ENCODE assay signal across 22 mouse cellular contexts in the genomic region with DNA sequence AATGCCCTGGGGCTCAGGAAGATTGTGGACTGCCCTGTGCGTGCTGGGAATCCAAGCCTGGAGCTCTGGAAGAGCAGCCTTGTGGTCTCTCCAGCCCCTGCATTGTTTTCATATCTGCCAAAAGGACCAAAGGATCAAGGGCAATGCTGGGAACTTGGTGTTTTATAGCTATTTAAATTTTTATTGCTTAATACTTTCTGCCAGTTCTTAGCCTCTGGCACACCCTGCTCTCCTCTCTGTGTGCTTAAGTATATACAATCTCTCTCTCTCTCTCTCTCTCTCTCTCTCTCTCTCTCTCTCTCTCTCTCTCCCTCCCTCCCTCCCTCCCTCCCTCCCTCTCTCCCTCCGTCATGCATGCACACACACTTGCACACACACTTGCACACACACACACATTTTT.
"Had no signal": no experiment of that assay in that cellular context is flagged by ENCODE, and none has a peak within 500 bp of the region (broad histone marks: within the 10 kb centered on the region; RNA-seq: fewer than 3 reads in every experiment).

No protein-coding gene starts in this region.

- H3K4me3 ChIP-seq: left cerebral cortex, adult 2 months; limb, embryonic 13.5 days; liver, embryonic 12.5 days; liver, embryonic 15.5 days; lung, embryonic 15.5 days; megakaryocyte, embryonic 14.5 days; neural tube, embryonic 13.5 days had no signal

- ATAC-seq: liver, embryonic 12.5 days had no signal

- H3K4me2 ChIP-seq: limb, embryonic 13.5 days; liver, embryonic 12.5 days; liver, embryonic 15.5 days; lung, embryonic 15.5 days; midbrain, embryonic 11.5 days; neural tube, embryonic 13.5 days had no signal

- H3K9ac ChIP-seq: limb, embryonic 13.5 days; liver, embryonic 12.5 days; liver, embryonic 15.5 days; lung, embryonic 15.5 days; neural tube, embryonic 13.5 days had no signal

- H3K27me3 ChIP-seq: limb, embryonic 13.5 days; liver, embryonic 12.5 days; liver, embryonic 15.5 days; lung, embryonic 15.5 days; megakaryocyte, embryonic 14.5 days; neural tube, embryonic 13.5 days had no signal

- DNase-seq: kidney, adult 18-20 months; kidney, adult 9 months; kidney, postnatal 14 days; kidney, postnatal 4 days; layer of hippocampus, postnatal 36 days; liver; lung, adult 18-20 months; lung, postnatal 10 days; lung, postnatal 36 days; midbrain, embryonic 14.5 days; right cerebral cortex, postnatal 25 days; thymus, adult 18-20 months; thymus, postnatal 36 days had no signal

- H3K27ac ChIP-seq: left cerebral cortex, adult 2 months; limb, embryonic 13.5 days; liver, embryonic 12.5 days; liver, embryonic 15.5 days; lung, embryonic 15.5 days; neural tube, embryonic 13.5 days; stomach, postnatal 0 days had no signal

- H3K9me3 ChIP-seq: limb, embryonic 13.5 days; liver, embryonic 15.5 days; lung, embryonic 15.5 days; neural tube, embryonic 13.5 days had no signal

- H3K36me3 ChIP-seq: limb, embryonic 13.5 days; liver, embryonic 12.5 days; liver, embryonic 15.5 days; lung, embryonic 15.5 days had no signal

- H3K4me1 ChIP-seq: liver, embryonic 15.5 days had no signal
